Mouse (Mus musculus): ENCODE measurements around the gene Inpp5d.

GRCm38 (mm10) chr1:87658063-87658462 lies 38.0 kb downstream of the Inpp5d start:
- no peak for TF ChIP-seq CTCF (IDR thresholded peaks at IDR 0.05; ENCODE audit: borderline replicate concordance, control insufficient read depth, extremely low read depth, insufficient read depth, low read length, poor library complexity)
- TF ChIP-seq POLR2A (IDR thresholded peaks at IDR 0.05; ENCODE audit: control insufficient read depth, extremely low read depth, insufficient read depth, low read length, poor library complexity) = no peak
